Mouse (Mus musculus): ENCODE data around the gene Pak1.

DNA sequence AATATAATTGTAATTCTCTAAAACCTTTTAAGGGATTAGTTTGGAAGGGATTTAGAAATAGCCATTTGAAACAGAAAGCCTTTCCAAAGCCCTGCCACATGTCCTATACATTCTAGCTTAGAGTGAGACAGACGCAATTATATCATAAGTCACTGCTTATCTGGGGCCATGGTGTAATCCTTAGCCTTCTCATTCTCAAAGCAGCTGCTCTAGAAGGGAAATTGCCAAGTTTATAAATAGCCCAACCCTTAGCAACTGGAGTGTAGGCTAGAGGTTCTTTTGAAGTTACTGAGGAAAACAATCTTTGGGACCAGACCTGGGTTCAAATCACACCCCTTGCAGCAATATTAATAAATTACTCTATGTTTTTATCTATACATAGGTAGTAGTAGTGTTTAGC is 76.2 kb downstream of the Pak1 start:
- TF ChIP-seq POLR2A (IDR thresholded peaks at IDR 0.05; ENCODE audit: borderline replicate concordance, insufficient read depth, low read length) (no peak), CTCF (IDR thresholded peaks at IDR 0.05; ENCODE audit: borderline replicate concordance, insufficient read depth, low read depth, low read length) (no peak)

All from cerebellum, adult 2 months (tissue).